Mouse (Mus musculus) forebrain, embryonic 16.5 days (tissue): Measurements from ENCODE around the gene Cst11. TPM values are rescaled to one million over a fixed set of nuclear protein-coding genes. Genes with fewer than 3 reads are reported as not detected.

Experiments
- ATAC-seq: fragments of 200-750 bp; cut with Nextera tagmentation; 2 replicates; pipeline ENCODE4 v1.8.0; 2017; ENCODE audit warnings: mild to moderate bottlenecking, moderate library complexity
- H3K27ac ChIP-seq: fragments of 300-500 bp; sonication (generic); 2 replicates; pipeline ENCODE4 v1.5.1; 2014; ENCODE audit warnings: low read length, control low read depth
- H3K27me3 ChIP-seq: fragments of 300-500 bp; sonication (generic); replicated peaks from 2 replicates; pipeline ENCODE4 v1.6.1; 2014; ENCODE audit warnings: low read length; ENCODE audit not compliant: control insufficient read depth, insufficient read depth
- H3K36me3 ChIP-seq: fragments of 300-500 bp; sonication (generic); 2 replicates; pipeline ENCODE4 v1.6.1; 2014; ENCODE audit not compliant: control insufficient read depth, insufficient read depth
- H3K4me1 ChIP-seq: fragments of 300-500 bp; sonication (generic); replicated peaks from 2 replicates; pipeline ENCODE4 v1.6.1; 2014; ENCODE audit warnings: low read length; ENCODE audit not compliant: control insufficient read depth, insufficient read depth
- H3K4me2 ChIP-seq: fragments of 300-500 bp; sonication (generic); 2 replicates; pipeline ENCODE4 v1.6.1; 2014; ENCODE audit warnings: mild to moderate bottlenecking, low read length, control low read depth
- H3K4me3 ChIP-seq: fragments of 300-500 bp; sonication (generic); replicated peaks from 2 replicates; pipeline ENCODE4 v1.5.1; 2014; ENCODE audit warnings: mild to moderate bottlenecking, low read length, control low read depth
- H3K9ac ChIP-seq: fragments of 300-500 bp; sonication (generic); replicated peaks from 2 replicates; pipeline ENCODE4 v1.6.1; 2014; ENCODE audit warnings: low read depth, low read length, control low read depth
- H3K9me3 ChIP-seq: fragments of 300-500 bp; sonication (generic); 2 replicates; pipeline ENCODE4 v1.6.1; 2016; ENCODE audit warnings: low read length; ENCODE audit not compliant: control insufficient read depth
- WGBS: fragments of 180-500 bp; shearing (Covaris S2); extraction: QIAGEN DNeasy Blood & Tissue Kit; methylation state at CpG from one replicate; pipeline ENCODE4 v1.1.7; 2014; 5-methylcytosine and 5-hydroxymethylcytosine counted together
- polyA plus RNA-seq: library from polyadenylated mRNA; unstranded; fragments of >200 nt; fragmentation: Nextera tagmentation; extraction: Ambion mirVana; gene quantifications from 2 replicates; pipeline ENCODE4 v1.2.1, GENCODE M21; 2015

Gene Cst11
- polyA plus RNA-seq, 1 experiment from 2014 or later, result not detected

- Histone ChIP-seq H3K4me1 (no peaks in the 10 kb centered on the region), H3K36me3 (no peaks in the 10 kb centered on the region), H3K27ac (no peak overlapping the region), H3K9ac (0 out of 2 replicates have a peak overlapping the region, but pooled peaks have one; percentile 7), H3K4me2 (peak overlapping the region; percentile 57), H3K27me3 (no peaks in the 10 kb centered on the region), H3K4me3 (peak overlapping the region; percentile 35), H3K9me3 (no peaks in the 10 kb centered on the region)
- WGBS, result 17% methylated on average over 15 of the region's 15 CpGs
- ATAC-seq, result peak; percentile 93
Observed at GRCm38 (mm10) chr2:148751893-148752813, 19.1 kb downstream of the Cst11 start.

DNA sequence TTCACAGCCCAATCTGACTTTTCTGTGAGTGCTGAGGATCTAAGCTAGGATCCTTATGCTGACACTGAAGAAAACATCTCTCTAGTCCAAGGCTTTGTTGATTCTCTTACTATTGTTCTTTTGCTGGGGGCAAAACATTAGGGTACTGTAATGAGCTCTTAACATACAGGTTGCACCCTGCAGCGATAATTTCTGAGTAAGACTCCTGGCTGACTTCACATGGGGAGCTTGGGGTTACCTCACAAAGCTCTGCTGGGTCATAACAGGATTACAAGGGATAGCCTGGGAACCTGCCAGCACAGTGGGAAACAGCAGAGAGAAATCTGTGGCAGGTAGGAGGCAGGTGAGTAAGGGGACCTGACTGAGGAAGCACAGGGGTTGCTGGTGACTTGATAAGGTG, 21.2 kb downstream of the Cst11 start, which contains the start of gene Cstl1:
TSS of gene Cstl1 (plus strand) at position 301 of the 400 bp plus-strand sequence.
- ATAC-seq, result no peak
- Histone ChIP-seq H3K9ac (no peak within 1 kb of the TSS), H3K4me2 (no peak within 1 kb of the TSS), H3K36me3 (no peaks in the 10 kb centered on the region), H3K4me1 (no peaks in the 10 kb centered on the region), H3K27me3 (no peaks in the 10 kb centered on the region), H3K4me3 (no peak within 1 kb of the TSS), H3K27ac (no peak within 1 kb of the TSS), H3K9me3 (no peaks in the 10 kb centered on the region)
- WGBS, result 76% methylated on average over 1 of the region's 1 CpGs

GRCm38 (mm10) chr2:148743846-148744407, 27.4 kb downstream of the Cst11 start:
- Histone ChIP-seq H3K9me3 (no peaks in the 10 kb centered on the region), H3K36me3 (no peaks in the 10 kb centered on the region), H3K9ac (no peak overlapping the region), H3K4me1 (peaks cover 5% of the 10 kb centered on the region), H3K4me2 (no peak overlapping the region), H3K27me3 (no peaks in the 10 kb centered on the region), H3K4me3 (no peak overlapping the region), H3K27ac (no peak overlapping the region)
- 78% methylated on average over 3 of the region's 3 CpGs for WGBS
- no peak for ATAC-seq

- Histone ChIP-seq H3K27ac (peak overlapping the region; percentile 37; the same call in 1 of the 2 replicates), H3K4me3 (no peak overlapping the region), H3K4me2 (no peak overlapping the region), H3K4me1 (peaks cover 5% of the 10 kb centered on the region), H3K9me3 (no peaks in the 10 kb centered on the region), H3K36me3 (no peaks in the 10 kb centered on the region), H3K9ac (no peak overlapping the region), H3K27me3 (no peaks in the 10 kb centered on the region)
- WGBS, result 43% methylated on average over 3 of the region's 3 CpGs
- ATAC-seq, result peak; percentile 79
Observed at GRCm38 (mm10) chr2:148743001-148743400, 28.3 kb downstream of the Cst11 start.

- H3K4me1 ChIP-seq, result peaks cover 13% of the 10 kb centered on the region
- WGBS, result 4% methylated on average over 18 of the region's 18 CpGs
- peak within 1 kb of the TSS; percentile 81 for H3K4me2 ChIP-seq
- peak; percentile 100 for ATAC-seq
- H3K27me3 ChIP-seq, result no peaks in the 10 kb centered on the region
- H3K27ac ChIP-seq, result peak within 1 kb of the TSS; percentile 66
- peak within 1 kb of the TSS; percentile 97 for H3K9ac ChIP-seq
- no peaks in the 10 kb centered on the region for H3K9me3 ChIP-seq
- no peaks in the 10 kb centered on the region for H3K36me3 ChIP-seq
- H3K4me3 ChIP-seq, result peak within 1 kb of the TSS; percentile 88
Observed at GRCm38 (mm10) chr2:148732327-148733000, 38.8 kb downstream of the Cst11 start, which contains the start of gene Napb. TSS of gene Napb (minus strand) at chr2:148732467.

- under 1% methylated on average over 35 of the region's 35 CpGs for whole genome bisulfite sequencing
- H3K27me3 ChIP-seq, result no peaks in the 10 kb centered on the region
- H3K9me3 ChIP-seq, result no peaks in the 10 kb centered on the region
- peak overlapping the region; percentile 81 for H3K4me2 ChIP-seq
- peak; percentile 68 for ATAC-seq
- H3K4me3 ChIP-seq, result peak overlapping the region; percentile 88
- peak overlapping the region; percentile 66 for H3K27ac ChIP-seq
- no peaks in the 10 kb centered on the region for H3K36me3 ChIP-seq
- H3K4me1 ChIP-seq, result peaks cover 13% of the 10 kb centered on the region
- H3K9ac ChIP-seq, result peak overlapping the region; percentile 97
Observed at GRCm38 (mm10) chr2:148731614-148732326, 39.5 kb downstream of the Cst11 start.

GRCm38 (mm10) chr2:148719271-148719995, 51.9 kb downstream of the Cst11 start:
- Histone ChIP-seq H3K36me3 (no peaks in the 10 kb centered on the region), H3K4me2 (no peak overlapping the region), H3K9ac (no peak overlapping the region), H3K4me1 (no peaks in the 10 kb centered on the region), H3K4me3 (no peak overlapping the region), H3K27ac (no peak overlapping the region), H3K9me3 (no peaks in the 10 kb centered on the region), H3K27me3 (no peaks in the 10 kb centered on the region)
- 92% methylated on average over 2 of the region's 2 CpGs for WGBS
- no peak for ATAC-seq
